Mouse (Mus musculus) thymus, adult 2 months (tissue): ENCODE data around the gene Pip5k1b.

ENCODE experiments used
- CTCF ChIP-seq: fragments of 200-500 bp; IDR thresholded peaks from 2 replicates; pipeline ENCODE4 v1.5.1; 2012; ENCODE audit warnings: mild to moderate bottlenecking, control low read depth, low read length, moderate library complexity, borderline replicate concordance; ENCODE audit not compliant: control insufficient read depth, poor library complexity, insufficient read depth; ENCODE audit errors: extremely low read depth
- POLR2A ChIP-seq: fragments of 200-500 bp; IDR thresholded peaks from 2 replicates; pipeline ENCODE4 v1.6.1; 2012; ENCODE audit warnings: mild to moderate bottlenecking, low read length, control low read depth, moderate library complexity; ENCODE audit not compliant: control insufficient read depth, poor library complexity, insufficient read depth; ENCODE audit errors: extremely low read depth

- TF ChIP-seq CTCF (no peak), POLR2A (no peak)
Measured at GRCm38 (mm10) chr19:24586726-24587125, 31.1 kb upstream of the Pip5k1b start.
